Mouse (Mus musculus): Measurements from ENCODE around the gene Grin2c.

Gene Grin2c

DNA sequence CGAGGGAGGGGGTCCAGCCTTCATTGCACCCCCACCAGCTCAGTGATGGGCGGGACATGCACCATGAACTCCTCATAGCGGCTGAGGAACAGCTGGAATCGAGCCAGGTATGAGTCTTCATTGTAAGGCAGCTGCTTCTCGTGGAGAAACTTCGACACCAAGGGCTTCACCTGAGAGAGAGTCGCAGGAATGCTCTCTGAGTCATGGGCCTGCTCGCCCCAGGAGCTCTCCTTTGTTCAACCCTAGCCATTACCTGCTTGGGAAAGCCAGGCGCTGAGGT is 16.4 kb upstream of the Grin2c start:
- DNase-seq: no peak

DNA sequence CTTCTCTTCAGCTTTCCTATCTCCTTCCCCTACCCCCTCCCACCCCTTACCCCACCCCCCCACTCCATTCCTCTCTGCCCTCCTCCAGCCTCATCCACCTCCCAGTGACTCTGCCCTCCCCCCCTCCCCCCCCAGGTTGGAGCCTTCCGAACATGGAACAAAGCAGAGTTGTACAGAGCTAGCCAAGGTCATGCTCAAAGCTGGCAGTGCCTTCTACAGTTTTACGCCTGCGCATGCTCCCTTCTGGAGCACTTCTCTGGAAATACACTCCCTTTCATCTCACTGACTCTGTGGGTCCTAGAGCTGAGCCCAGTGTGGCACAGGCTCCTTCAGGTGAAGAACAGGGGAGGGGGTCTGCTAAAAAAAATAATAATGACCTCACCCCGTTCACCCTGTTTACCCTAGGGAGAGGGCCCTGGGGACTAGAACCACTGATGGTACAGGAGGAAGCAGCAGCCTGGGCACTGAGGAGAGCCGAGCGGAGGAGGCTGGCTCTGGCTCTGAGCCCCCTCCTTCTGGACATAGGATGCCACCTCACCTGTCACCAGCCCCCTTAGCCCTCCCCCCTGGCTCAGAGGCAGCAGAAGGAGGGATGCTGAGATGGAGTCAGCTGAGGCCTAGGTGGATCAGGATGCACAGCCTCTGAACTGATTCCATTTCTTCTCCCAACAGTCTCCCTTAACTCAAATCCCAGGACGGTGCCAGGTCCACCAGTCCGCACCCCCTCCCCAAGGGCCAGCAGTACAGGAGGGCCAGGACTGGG is 15.9 kb upstream of the Grin2c start:
- no peak for DNase-seq

DNA sequence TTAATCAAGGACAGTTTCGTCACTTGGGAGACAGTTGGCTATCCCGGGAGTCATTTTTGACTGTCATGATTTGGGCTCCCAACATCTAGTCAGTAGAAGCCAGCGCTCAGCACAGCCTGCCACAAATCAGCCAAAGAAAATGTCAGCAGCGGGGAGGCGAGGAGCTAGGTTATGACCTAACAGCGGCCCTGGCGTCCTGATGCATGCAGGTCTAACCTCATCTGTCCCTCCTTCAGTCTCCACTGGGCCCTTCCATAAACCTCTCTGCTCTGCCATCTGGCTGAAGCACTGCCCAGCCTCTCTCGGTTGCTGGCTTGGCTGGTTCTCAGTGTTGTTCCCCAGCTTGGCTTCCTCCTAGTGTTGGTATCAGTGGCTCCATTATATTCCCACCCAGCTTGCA is 15.3 kb upstream of the Grin2c start:
- DNase-seq: no peak

DNA sequence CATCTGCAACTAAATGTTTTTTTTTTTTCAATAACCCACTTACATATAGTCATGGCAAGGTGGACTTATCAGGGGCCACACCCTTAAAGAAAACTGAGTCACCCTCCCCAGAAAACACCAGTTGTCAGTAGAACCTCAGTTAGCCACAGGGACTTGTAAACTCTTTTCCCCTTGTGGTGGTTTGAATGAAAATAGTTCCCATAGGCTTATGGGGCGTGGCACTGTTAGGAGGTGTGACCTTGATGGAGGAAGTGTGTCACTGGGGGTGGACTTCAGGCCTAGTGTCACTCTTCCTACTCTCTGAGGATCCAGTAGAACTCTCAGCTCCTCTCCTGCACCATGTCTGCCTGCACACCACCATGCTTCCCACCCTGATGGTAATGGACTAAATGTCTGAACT is 12.7 kb upstream of the Grin2c start:
- no peak for DNase-seq

DNA sequence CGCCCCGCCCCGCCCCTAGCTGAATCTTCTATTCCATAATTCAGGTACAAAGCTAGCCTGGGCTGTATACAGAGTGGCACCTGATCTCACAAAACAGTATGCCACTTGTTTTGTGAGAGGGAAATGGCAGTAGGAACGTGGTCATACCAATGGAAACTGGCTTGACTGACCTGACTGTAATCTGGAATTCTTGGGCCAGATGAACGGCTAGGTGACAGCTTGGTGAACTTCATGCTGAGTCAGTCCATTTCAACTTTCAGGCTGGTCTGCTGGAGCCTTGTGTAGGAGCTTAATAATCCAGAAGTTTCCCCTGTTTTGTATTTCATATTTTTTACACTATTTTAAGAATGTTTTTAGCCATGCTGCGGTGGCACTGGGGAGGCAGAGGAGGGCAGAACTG is 11.1 kb upstream of the Grin2c start:
- DNase-seq: no peak

DNA sequence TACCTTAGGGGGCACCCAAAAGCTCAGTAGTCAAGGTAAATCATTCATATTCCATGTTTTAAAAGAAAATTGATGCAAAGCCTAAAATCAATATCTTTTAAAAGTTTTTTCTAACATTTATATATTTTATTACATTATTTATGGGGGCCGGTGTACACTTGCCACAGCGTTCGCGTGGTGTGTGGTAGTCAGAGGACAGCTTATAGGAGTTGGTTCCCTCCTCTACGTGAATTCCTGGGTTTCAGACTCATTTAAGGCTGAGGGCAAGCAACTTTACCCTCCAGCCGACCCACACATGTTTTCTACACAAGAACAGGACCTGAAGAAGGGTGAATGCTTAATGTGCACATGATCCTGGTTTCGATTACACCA is 10.5 kb upstream of the Grin2c start:
- DNase-seq: no peak

DNA sequence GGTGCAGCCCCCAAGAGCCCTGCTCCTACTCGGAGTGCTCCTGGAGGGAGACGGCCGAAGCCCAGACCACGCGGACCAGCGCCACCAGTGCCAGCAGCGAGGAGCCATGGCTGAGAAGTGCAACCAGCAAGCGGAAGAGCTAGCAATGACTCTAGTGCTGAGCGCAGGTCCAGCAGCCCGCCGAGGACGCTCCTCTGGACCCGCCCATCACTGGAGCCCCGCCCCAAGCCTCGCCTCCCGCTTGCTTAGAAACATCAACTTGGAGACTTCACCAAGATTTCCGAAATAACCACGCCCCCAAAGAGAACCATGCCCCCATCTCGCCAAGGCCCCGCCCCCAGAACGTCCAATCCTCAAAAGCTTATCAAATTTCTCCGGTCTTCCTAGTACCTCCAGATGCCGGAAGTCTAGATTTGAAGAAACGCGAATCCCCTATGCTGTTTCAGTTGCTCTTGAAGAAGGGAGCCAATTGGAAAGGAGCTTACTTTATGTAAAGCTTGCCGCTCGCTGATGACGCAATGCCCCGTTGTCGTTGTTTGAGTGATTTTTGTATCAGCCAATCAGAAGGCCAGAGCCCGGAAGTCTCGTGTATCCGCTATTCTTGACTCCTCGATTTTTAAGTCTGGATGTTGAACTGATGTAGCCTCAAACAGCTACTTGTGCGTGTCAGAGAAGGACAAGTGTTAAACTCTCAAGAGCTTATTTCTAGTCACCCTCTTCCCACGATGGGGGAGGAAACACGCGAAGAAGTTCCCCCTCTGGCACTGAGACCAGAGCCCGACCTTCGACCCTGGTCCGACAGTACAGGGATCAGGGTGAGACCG is 9.9 kb upstream of the Grin2c start, which contains the start of gene Fdxr:
Fdxr (minus strand) TSS at position 271 of the 824 bp plus-strand sequence.
- DNase-seq: peak; percentile 99

DNA sequence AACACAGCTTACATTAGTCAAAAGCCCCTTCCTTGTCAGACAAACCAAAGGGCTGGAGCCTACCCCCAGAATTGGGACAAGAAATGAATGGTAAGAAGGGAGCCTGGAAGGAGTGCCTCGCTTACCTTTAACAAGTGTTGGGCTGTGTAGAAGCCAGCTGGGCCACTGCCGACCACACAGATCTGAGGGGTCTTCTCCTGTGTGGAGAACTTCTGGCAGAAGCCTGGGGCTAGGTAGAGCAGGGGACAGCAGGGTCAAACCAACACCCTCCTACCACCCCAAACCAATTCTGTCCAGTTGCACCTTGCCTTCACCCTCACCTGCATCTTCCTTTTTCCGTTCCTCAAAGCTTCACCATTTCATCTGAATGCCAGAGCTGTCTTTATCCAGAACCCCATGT is 8.9 kb upstream of the Grin2c start:
- no peak for DNase-seq

DNA sequence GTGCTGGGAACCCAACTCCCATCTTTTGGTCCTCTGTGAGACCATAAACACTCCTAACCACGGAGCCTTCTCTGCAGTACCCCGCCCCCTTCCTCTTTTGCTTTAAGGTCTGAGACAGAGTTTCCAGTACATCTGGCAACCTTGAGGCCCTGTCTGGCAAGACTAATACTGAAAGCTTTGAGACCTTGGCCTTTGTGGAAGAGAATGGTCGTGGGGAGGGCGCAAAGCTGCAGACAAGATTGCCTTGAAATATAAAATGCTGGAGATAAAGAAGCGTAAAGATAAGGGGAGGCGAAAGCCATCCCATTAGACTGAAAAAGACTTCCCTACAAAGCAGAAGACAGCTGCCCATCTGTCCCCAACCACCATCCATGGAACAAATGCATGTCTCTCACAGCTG is 8.5 kb upstream of the Grin2c start:
- no peak for DNase-seq

DNA sequence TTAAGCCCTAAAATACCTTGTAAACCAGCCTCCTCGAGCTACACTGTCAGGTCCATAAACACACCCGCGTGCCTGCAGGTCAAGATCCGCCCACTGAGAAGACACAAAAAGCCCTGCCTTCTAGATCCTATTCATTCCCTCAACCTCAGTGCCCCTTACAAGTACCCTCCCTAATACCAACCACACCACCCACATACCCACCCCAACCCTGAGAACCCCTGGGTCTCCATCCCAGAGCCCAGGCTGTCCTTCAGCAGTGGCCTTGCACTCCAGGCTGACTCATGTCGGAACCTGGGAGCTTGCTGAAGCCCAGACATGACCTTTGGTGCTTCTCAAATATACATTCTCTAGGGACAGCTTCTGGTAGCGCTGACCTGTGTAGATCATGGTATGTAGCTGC is 7.7 kb upstream of the Grin2c start:
- DNase-seq: no peak

DNA sequence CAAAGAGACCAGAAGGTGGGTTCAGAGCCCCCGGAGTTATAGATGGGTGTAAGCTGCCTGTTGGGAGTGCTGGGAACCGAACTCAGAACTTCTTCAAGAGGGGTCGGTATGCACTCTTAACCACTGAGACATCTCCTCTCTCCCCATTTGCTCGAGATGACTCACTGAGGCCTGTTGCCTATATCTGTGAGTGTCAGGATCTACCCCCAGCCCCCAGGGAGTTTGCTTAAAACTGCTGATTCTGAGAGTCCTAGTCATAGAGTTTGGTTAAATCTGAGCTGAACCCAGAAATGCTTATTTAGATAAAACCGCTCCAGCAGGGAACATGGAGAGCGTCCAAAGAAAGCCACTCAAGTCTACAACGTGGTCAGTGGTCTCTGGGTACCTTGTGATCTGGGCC is 7.1 kb upstream of the Grin2c start:
- no peak for DNase-seq

DNA sequence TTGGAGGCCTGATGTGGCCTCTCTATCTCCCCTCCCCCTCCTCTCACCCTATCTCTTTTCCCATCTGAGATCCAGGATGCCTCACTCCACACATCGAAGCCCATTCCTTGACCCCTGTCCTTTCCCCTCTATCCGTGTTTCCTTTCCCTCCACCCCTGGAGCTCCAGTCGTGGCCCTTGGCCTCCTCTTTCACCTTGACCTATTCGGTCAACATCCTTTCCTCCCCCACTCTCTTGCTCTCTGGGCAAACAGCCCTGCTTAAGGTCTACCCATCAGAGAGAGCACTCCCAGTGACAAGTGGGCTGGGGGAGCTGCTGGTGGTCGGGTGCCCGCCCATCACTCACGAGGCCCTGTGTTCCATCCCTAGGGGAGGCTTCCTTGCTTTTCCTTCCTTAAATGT is 6.7 kb upstream of the Grin2c start:
- DNase-seq: no peak

DNA sequence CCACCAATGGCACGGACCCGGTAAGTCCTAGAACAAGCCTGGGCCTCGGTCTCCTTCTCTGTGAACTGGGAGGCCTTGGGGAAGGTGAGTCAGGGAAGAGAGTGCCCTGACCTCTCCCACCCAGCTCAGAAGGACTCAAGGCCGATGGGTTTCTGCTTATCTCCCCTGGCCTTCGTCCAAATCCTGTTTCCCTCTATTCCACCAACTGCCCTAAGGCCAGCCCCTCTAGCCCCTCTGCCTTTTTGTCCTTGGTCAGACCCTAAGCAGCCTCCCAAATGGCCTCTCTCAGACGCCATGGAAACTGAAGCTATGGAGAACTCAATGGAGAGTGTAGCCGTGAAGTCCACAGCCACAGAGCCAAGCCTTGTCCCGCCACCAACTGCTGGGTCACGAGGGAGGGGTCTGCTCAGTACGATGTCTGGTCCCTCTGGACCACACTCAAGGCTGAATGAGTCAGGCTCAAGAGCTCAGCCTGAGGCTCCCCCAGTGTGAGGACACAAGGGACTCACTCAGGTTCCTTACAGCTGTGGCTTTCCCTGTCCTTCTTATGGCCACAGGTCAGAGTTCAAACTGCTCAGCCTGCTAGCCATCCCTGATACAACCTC is 6.0 kb upstream of the Grin2c start:
- no peak for DNase-seq

DNA sequence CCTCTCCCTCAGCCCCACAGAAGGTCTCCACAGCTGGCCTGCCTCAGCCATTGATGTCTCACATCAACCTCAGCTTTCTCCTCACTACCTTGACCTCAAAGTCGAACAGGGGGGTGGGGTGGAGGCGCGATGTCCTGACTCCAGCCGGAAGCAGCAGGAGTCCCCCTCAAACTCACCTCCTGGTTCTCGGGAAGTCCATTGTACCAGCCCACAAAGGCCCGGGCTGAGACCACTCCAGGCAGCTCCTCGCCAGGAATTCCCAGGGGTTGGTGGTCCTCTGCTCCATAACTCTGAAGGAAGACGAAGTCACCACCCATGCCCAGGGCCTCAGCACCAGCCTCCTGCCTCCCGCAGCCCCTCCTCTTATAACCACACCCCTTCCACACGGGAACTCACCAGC is 4.4 kb upstream of the Grin2c start:
- DNase-seq: no peak

DNA sequence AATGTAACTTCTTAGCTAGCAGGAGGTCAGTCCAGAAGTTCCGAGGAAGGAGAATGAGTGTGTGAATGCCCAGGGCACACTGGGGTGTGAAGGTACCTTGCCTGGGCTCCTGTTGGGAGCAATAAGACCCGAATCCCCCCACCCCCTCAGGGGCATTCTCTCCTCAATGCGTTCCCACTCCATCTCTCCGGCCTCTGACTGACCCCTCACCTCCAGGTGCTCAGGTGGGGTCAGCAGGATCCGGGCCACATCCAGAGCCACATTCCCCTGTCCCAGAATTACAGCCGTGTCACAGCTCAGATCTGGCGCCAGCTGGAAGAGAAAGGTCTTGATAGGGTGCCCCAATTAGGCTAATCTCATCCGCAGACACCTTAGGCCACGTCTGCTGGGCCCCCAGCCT is 4.0 kb upstream of the Grin2c start:
- no peak for DNase-seq

DNA sequence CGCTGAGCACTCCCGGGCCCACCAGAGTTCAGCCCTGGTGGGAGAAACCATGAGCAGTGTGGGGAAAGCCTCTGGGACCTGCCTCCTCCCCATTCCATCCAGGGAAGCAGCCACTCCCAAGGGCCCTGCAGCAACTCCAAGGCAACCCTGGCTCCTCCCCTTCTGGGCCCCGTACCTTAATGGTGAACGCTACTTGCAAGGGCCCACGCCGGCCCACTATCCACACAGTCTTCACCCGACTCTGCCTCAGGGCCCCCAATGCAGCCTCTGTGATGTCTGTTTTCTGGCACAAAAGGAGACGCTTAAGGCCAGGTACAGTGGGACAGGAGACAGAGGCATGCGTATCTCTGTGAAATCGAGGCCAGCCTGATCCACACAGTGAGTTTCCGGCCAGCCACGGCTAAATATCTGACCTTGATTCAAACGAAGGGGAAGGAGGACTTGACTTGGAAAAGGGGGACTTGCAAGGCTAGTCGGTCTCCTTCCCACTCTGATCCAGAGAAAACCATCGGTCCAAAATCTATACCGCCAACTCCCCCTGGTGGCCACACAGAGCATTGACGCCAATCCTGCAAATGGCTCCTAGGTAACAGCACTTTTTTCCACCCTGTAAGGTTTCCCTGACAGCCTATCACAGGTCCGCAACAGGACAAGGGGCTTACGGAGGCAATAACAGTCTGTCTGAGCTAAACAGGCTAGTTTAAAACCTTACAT is 3.3 kb upstream of the Grin2c start:
- DNase-seq: peak; percentile 55 to 83

DNA sequence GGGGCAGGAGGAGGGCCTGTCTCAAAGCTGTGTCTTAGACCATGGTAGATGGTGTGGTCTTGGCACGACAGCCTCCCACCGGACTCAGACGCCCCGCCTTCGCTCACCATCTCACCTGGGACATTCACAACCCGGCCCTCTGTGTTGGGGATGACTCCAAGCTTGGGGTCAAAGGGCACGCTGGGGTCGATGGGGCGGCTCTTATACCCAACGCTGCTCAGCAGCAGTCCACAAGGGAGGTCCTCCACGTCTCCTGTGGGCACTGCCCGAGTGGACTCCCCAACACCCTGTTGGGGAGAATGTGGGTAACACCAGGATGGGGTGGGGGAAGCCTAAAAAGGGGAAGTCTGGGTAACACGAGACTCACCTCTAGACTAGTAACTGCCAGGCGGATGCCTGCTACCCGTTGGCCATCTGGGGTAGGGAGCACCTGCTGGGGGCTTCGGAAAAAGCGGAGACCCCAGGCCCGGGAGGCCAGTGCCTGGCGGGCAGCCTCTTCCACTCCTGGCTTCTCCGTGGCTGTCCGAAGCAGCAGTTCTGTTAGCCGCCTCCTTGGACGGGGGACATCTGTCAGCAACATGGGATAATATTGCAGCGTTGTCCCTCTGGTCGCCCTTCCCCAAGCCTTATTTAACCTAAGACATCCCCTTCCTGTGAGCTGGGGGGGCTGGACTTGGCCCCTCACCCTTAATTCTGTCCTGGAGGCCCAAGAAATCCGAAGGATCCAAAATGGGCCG is 2.5 kb upstream of the Grin2c start:
- DNase-seq: no peak

DNA sequence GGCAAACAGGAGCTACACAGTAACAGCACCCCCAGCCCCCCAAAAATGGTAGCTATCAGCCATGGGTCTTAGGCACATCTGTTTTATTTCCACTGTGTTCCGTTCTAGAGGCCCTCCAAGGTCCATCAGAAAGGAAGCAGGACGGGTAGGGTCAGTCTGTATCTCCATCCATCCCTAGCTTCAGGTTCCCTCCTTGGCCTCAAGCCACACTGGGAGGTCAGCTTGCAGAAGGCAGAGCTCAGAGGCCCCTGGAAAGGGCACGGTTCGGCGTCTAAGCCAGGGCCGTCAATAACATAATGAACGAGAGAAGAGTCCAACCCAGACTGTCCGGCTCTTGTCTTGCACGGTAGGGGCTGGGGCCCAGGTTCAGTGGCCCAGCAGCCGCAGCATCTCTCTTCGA is 915 bp upstream of the Grin2c start:
- no peak for DNase-seq

DNA sequence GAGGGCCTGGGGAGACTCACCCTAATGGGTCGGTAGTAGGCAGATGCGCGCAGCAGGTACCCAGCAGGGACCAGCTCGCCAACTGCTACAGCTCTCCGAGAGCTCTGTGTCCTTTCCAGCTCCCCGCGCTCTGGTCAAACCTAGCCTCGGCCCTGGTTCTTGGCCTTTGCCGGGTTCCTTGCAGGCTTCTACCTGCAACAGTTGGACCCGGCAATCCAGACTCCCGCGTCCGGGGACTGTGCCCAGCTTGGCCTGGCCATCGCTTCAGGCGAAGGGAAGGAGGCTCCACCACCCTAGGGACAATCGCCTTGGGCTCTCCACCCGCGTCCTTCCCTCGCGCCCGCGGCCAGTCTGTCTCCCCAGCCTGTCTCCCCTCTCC is 654 bp downstream of the Grin2c start:
- no peak for DNase-seq

DNA sequence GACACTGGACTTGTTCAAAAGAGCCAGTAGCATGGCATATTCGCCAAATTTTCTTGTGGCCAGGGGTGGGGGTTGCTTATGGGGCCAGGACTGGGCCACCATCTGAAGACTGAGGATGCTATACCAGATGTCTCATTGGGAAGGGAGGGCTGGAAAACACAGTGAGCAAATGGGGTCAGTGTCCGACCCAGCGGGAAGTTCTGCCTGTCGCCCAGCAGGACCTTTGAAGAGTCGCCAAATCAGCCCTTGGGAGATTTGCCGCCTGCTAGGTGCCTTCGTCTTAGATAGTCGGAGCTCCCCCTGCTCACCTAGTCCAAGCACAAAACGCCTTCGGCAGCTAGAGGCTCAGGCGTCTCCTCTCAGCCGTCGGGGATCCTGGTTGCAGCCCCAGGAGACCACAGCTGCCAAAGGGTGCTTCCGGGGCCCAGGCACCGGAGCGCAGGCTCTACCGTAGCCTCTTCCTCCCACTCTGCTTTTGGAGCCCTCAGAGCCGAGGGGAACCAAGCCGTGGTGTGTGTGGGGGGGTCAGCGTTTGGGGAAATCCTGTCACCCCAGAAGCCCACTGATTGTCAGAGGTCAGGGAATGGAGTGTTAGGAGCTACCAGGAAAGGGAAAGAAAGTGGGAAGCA is 1.2 kb downstream of the Grin2c start:
- no peak for DNase-seq

DNA sequence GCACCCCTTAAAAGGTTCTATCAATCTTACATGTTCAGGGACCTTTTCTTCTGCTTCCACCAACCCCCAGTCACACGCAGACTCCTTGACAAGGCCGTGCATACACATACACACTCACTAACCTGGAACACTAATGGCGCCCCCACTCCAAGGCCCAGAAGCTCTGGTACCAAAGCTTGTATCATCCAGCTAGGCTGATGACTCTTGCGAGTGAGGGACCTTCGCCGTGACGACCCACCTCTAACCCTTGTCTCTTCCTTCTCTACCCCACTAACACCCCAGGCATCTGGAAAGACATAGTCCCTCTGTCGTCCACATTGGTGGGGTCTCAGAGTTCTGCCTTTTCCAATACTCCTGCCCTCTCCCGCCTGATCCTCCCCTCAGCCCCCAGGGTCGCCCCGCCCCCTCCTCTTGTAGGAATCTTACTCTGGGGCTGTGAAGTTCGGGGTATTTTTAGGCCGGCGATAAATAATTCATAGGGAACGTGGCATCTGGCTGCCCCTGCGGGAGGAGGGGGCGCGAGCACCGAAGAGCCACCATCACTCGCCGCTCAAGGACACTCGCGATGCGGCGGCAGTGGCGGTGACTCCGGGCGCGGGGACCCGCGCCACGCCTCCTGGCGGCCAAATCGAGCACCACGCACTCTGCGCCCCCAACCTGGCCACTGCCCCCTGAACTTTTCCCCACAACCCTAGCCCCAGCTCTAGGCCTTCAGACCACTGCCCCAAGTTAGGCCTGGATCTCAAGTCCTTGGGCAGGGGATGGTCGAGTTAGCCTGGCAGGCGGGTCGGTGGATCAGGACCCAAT is 2.0 kb downstream of the Grin2c start:
- DNase-seq: no peak

Measured in kidney, adult 8-10 months (tissue).